Mouse (Mus musculus) layer of hippocampus, adult 2 months (tissue): Measurements from ENCODE around the gene Mrgprh. TPM values are rescaled to one million over a fixed set of nuclear protein-coding genes. Genes with fewer than 3 reads are reported as not detected.

ENCODE experiments used
- DNase-seq, 2 experiments: peaks; one replicate each; pipeline ENCODE4 v3.0.0; 2022; ENCODE audit warnings: low spot score in 2 of 2
- H3K27ac ChIP-seq: fragments of 200-600 bp; 2 replicates; pipeline ENCODE4 v1.8.1; 2022
- H3K4me3 ChIP-seq: fragments of 200-600 bp; 2 replicates; pipeline ENCODE4 v1.8.1; 2022; ENCODE audit warnings: mild to moderate bottlenecking
- CTCF ChIP-seq: fragments of 200-600 bp; conservative IDR thresholded peaks from 2 replicates; pipeline ENCODE4 v1.8.1; 2022; ENCODE audit warnings: antibody characterized with exemption, mild to moderate bottlenecking, moderate library complexity
- total RNA-seq, 2 experiments: library from RNA; stranded (reverse); gene quantifications; 2 replicates each; pipeline ENCODE4 v1.2.3; 2021

Gene Mrgprh
- total RNA-seq, 2 experiments from 2014 or later: 0.25 TPM; not detected in 1

GRCm38 (mm10) chr17:12849778-12850382 lies 26.0 kb upstream of the Mrgprh start:
- DNase-seq: peak in 1 of 2 experiments; percentile 69
- peak overlapping the region; percentile 96 for H3K27ac ChIP-seq
- H3K4me3 ChIP-seq: peak overlapping the region; percentile 63

GRCm38 (mm10) chr17:12851689-12852088 lies 24.1 kb upstream of the Mrgprh start:
- TF ChIP-seq CTCF: no peak
- H3K4me3 ChIP-seq: peak overlapping the region; percentile 63
- H3K27ac ChIP-seq: peak overlapping the region; percentile 96
- DNase-seq: peak; percentile 65 to 77

More at GRCm38 (mm10) chr17:12849778-12850382, 26.0 kb upstream of the Mrgprh start:
- TF ChIP-seq CTCF: no peak

GRCm38 (mm10) chr17:12853821-12854220 lies 22.0 kb upstream of the Mrgprh start:
- 0 out of 2 replicates have a peak overlapping the region, but pooled peaks have one; percentile 21 for H3K27ac ChIP-seq
- no peak overlapping the region for H3K4me3 ChIP-seq
- TF ChIP-seq CTCF: no peak
- peak in 1 of 2 experiments; percentile 39 for DNase-seq

- TF ChIP-seq CTCF: no peak
- H3K4me3 ChIP-seq: no peak overlapping the region
- H3K27ac ChIP-seq: 0 out of 2 replicates have a peak overlapping the region, but pooled peaks have one; percentile 21
- DNase-seq: no peak
Observed at GRCm38 (mm10) chr17:12854386-12854785, 21.4 kb upstream of the Mrgprh start.

GRCm38 (mm10) chr17:12857395-12857794 lies 18.4 kb upstream of the Mrgprh start:
- no peak for TF ChIP-seq CTCF
- Histone ChIP-seq H3K4me3 (no peak overlapping the region), H3K27ac (no peak overlapping the region)
- no peak for DNase-seq

- H3K4me3 ChIP-seq: no peak overlapping the region
- TF ChIP-seq CTCF: peak; percentile 84
- no peak overlapping the region for H3K27ac ChIP-seq
- no peak for DNase-seq
Observed at GRCm38 (mm10) chr17:12858072-12858471, 17.8 kb upstream of the Mrgprh start.

- Histone ChIP-seq H3K27ac (no peak overlapping the region), H3K4me3 (no peak overlapping the region)
- TF ChIP-seq CTCF: no peak
- no peak for DNase-seq
Observed at GRCm38 (mm10) chr17:12859006-12859520, 16.8 kb upstream of the Mrgprh start.

- DNase-seq: no peak
- no peak for TF ChIP-seq CTCF
- H3K4me3 ChIP-seq: no peak overlapping the region
- H3K27ac ChIP-seq: no peak overlapping the region
Observed at GRCm38 (mm10) chr17:12864111-12864510, 11.7 kb upstream of the Mrgprh start.

GRCm38 (mm10) chr17:12865407-12865806 lies 10.4 kb upstream of the Mrgprh start:
- Histone ChIP-seq H3K4me3 (no peak overlapping the region), H3K27ac (no peak overlapping the region)
- no peak for TF ChIP-seq CTCF
- no peak for DNase-seq

GRCm38 (mm10) chr17:12866853-12867252 lies 9.0 kb upstream of the Mrgprh start:
- no peak overlapping the region for H3K27ac ChIP-seq
- TF ChIP-seq CTCF: no peak
- H3K4me3 ChIP-seq: no peak overlapping the region
- DNase-seq: no peak

GRCm38 (mm10) chr17:12868043-12868442 lies 7.8 kb upstream of the Mrgprh start, which contains the start of gene Mas1:
Gene Mas1, minus strand, starts transcription at chr17:12868143.
- Histone ChIP-seq H3K4me3 (no peak within 1 kb of the TSS), H3K27ac (no peak within 1 kb of the TSS)
- DNase-seq: no peak
- TF ChIP-seq CTCF: no peak

GRCm38 (mm10) chr17:12868640-12869039 lies 7.2 kb upstream of the Mrgprh start:
- peak; percentile 41 for TF ChIP-seq CTCF
- H3K4me3 ChIP-seq: no peak overlapping the region
- DNase-seq: no peak
- H3K27ac ChIP-seq: no peak overlapping the region

GRCm38 (mm10) chr17:12872275-12873028 lies 3.4 kb upstream of the Mrgprh start:
- peak; percentile 54 for DNase-seq
- H3K4me3 ChIP-seq: peak overlapping the region; percentile 29; the same call in 1 of the 2 replicates
- TF ChIP-seq CTCF: no peak
- peak overlapping the region; percentile 51; the same call in 1 of the 2 replicates for H3K27ac ChIP-seq

GRCm38 (mm10) chr17:12880178-12880577 lies 4.3 kb downstream of the Mrgprh start:
- peak; percentile 90 for TF ChIP-seq CTCF
- H3K27ac ChIP-seq: no peak overlapping the region
- peak; percentile 83 to 89 for DNase-seq

More at GRCm38 (mm10) chr17:12880178-12880577, 4.3 kb downstream of the Mrgprh start:
- H3K4me3 ChIP-seq: peak overlapping the region; percentile 43
